Mouse (Mus musculus): Measurements from ENCODE around the gene Olfr1274-ps. TPM values are rescaled to one million over a fixed set of nuclear protein-coding genes. Genes with fewer than 3 reads are reported as not detected.

Olfr1274-ps gene
- polyA plus RNA-seq (2017; shearing (Covaris generic)): not detected

DNA sequence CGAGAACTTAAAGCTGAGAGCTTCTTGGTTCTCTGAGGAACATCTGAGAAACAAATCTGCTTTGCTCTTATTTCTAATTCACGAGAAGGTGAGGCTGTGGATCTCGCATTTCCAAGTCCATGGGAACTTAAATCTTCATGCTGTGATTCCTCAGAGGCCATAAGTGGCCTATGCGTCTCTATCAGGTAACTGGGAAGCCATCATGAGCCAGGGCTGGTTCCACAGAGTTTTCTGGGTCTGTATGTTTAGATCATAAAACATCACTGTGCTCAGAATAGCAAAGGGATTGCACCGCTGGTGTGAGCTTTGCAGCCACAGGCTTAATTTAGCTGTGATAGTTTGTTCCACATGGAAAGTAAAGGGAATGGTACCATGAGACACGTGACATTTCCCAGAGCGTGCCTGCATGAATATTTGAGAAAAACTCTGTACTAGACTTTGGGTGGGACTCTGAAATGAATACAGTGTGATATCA is at the start of gene Olfr1274-ps:
Gene Olfr1274-ps (plus strand): TSS at position 51 of the 475 bp plus-strand sequence.

Other genes with a start within 250 kb of the Olfr1274-ps start
- not detected for gene Olfr1270, start 245.6 kb upstream of the Olfr1274-ps start, polyA plus RNA-seq (2017; shearing (Covaris generic))
- not detected for gene Olfr1506, start 174.2 kb upstream of the Olfr1274-ps start, polyA plus RNA-seq (2017; shearing (Covaris generic))
- gene Olfr142, start 141.1 kb upstream of the Olfr1274-ps start, polyA plus RNA-seq (2017; shearing (Covaris generic)): not detected
- gene Olfr1271, start 127.7 kb upstream of the Olfr1274-ps start, polyA plus RNA-seq (2017; shearing (Covaris generic)): 0.05 TPM
- not detected for gene Olfr1272, start 105.8 kb upstream of the Olfr1274-ps start, polyA plus RNA-seq (2017; shearing (Covaris generic))
- gene Gm13769, start 76.5 kb upstream of the Olfr1274-ps start, polyA plus RNA-seq (2017; shearing (Covaris generic)): not detected
- 1.9 TPM for gene Ptprj, start 182.0 kb downstream of the Olfr1274-ps start, polyA plus RNA-seq (2017; shearing (Covaris generic))